Mouse (Mus musculus) regulatory T cell (primary cell): ENCODE measurements around the gene Slc46a1.

Experiments used
- in situ Hi-C: fragments of 300-600 bp; cut with MboI, MseI; formaldehyde crosslinking; loops from one replicate; pipeline ENCODE4 v1.15.1; 2025; ENCODE audit warnings: high pct_unique_total_duplicates

Gene Slc46a1

DNA sequence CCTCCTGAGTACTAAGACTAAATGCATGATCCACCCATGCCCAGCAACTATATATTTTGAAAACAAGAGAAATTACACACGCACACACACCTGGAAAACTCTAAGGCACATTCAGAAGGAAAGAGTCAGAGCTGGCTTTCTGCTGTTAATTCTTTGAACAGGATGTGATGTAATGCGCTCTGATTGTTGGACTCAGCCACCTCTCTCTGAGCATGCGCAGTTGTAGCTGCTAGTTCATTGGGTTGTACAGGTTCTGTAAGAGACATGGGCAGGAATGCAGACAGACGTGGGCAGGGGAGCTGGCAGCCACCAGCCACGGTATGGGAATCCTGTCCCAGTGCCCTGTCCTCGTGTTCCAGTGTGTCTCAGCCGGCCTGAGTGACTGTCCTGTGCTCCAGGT is 11.2 kb upstream of the Slc46a1 start:
- in situ Hi-C loops, result no loop called here

DNA sequence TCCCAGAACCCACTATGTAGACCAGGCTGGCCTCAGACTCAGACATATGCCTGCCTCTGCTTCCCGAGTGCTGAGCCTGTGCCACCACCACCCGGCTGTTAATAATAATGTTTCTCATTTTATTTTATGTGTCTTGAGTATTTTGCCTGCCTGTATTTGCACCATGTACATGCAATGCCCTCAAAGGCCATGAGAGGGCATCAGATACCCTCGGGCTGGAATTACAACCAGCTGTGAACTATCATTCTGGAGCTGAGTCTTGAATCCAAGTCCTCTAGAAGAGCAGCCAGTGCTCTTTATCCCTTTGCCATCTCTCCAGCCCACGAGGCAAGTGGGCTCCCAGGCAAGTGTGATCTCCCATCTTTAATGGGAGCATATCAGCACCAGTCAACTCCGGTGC is 10.2 kb upstream of the Slc46a1 start:
- in situ Hi-C loops, result no loop called here

DNA sequence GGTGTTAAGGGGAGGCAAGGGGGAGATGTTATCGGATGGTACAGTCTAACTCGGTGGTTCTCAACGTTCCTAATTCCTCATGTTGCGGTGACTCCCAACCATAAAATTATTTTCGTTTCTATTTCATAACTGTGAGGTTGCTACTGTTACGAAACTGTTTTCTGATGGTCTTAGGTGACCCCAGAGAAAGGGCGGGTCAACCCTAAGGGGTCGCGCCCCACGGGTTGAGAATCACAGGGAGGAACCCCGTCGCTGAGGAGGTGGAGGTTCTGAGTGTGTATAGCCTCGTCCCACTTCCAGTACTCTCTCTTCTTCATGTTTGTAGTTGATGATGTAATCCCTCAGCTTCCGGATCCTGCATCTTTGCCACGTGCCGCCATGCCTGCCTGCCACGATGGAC is 6.8 kb upstream of the Slc46a1 start:
- in situ Hi-C loops, result no loop called here

DNA sequence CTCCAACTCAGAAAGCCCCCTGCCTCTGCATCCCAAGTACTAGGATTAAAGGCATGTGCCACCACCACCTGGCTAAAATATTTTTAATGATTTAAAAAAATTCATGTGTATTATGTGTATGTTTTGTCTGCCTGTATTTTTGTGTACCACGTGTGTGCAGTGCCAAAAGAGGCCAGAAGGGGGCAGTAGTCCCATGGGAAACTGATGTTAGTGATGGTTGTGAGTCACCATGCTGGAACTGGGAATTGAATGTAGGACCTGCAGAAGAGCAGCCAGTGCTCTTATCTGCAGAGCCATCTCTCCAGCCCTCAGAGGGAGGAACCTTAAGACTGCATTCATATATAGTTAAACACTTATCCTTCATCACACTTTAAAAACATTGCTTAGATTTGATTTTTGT is 3.6 kb upstream of the Slc46a1 start:
- in situ Hi-C loops, result no loop called here

DNA sequence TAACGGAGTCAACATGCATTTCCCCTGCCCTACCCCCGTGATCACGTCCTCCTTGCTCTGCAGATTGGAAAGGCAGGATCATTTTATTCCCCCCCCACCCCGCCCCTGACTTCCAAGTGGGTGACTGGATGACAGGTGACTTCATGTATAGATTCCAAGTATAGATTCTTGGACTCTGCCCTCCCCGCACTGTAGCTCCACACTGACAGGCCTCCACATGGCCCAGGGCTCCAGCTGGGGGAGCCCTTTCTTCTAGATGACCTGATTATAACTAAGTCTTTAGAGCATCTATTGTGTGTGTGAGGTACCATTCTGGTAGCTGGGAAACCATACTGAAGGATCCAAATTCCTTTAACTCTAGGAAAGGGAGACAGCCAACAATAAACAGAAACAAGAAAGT is 2.8 kb upstream of the Slc46a1 start:
- in situ Hi-C loops, result no loop called here

DNA sequence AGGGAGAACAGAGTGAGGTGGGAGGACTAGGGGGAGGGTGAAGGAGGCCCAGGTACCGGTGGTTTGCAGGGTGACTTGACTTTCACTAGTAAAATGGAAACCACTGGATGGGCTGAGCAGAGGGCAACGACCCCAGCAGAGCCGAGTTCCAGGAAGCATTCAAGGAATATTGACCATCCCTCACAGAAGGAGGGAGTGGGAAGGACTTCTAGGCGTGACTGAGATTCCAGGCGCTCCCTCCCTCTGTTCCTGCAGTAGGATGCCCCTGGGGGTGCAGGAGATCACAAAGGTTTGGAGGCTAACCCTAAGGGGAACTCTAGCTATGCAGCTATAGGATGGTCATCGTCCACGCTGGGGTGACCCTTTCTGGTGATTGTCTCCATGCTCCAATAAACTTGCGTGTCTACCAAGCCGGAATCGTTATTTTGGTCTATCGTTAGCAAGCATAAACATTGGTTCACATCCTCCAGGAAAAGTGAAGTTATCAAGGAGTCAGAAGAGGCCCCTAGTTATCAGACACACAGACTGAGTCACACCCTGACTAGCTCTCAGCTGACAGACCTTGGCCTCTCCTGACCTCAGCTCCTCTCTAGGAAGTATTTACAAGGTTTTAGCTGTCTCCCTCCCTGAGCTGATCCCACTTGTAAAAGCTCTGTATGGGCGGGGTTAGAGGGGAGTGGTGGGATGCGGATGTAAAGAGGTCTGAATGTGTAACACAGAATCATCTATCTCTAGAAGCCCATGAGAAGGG is 2.0 kb upstream of the Slc46a1 start:
- in situ Hi-C loops, result no loop called here

DNA sequence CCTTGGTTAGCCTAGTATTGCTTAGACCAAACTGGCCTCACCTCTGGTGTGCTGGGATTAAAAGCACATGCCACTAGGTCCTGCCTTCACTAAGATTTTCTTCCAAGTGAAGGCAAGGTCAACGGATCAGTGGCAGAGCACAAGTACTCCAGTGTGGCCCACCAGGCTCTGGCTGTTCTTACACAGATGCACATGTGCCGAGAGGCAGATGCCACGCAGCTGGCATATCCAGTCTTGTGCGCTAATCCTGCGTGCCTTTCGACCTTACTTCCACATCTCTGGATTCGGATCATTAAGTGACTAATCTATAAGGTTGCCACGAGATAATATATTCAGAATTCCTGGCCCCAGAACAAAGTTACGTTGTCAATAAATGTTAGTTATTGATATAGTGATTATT is 381 bp upstream of the Slc46a1 start:
- in situ Hi-C loops, result no loop called here

DNA sequence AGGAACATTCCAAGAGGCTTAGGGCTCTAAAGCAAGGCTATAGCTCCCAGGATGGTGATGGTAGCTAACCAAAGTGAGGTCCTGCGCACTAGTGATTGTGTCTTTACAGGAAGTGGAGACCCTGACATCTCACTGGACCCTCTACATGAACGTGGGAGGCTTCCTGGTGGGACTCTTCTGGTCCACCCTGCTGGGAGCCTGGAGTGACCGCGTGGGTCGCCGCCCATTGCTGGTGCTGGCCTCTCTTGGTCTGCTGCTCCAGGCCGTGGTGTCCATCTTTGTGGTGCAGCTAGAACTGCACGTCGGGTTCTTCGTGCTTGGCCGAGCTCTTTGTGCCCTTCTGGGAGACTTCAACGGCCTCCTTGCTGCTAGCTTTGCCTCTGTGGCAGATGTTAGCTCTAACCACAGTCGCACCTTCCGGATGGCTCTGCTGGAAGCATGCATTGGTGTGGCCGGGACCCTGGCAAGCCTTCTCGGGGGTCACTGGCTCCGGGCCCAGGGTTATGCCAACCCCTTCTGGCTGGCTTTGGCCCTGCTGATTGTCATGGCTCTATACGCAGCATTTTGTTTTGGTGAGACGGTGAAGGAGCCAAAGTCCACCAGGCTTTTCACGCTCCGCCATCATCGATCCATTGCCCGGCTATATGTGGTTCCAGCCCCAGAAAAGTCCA is 880 bp downstream of the Slc46a1 start:
- in situ Hi-C loops, result no loop called here

DNA sequence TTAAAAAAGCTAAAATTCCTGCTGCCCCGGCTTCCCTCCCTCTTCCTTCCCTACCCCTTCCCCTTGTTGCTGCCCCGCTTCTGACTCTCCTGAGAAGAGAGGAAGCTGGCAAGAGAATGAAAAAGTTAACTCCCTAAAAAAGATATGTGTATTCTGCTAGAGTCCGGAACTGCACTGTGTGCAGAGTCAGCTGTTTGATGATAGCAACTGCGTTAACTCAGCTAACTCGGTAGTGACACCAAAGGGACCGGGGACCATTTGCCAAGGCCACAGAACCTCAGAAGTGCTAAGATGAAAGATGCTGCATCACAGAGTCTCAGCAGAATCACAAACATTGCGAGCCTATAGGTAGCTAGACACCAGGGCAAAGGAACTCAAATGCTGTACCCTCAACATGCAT is 2.0 kb downstream of the Slc46a1 start:
- in situ Hi-C loops, result no loop called here

DNA sequence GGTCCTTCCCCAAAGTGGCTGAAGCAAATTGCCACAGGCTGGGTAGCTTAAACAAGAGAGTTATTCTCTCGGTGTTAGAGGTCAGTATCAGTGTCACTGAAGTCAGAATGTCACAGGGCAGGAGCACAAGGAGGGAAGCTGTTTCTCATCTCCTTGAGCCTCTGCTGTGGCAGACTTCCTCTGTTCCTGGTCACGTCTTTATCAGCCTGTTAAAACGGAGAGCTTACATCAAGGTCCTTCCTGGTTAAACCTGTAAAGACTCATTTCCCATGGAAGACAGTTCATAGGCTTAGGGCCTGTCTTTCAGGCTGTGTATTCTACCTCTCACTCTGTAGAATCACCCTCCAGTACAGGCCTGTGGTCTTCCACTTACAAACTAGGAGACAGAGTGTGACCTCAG is 2.4 kb downstream of the Slc46a1 start:
- in situ Hi-C loops, result no loop called here

DNA sequence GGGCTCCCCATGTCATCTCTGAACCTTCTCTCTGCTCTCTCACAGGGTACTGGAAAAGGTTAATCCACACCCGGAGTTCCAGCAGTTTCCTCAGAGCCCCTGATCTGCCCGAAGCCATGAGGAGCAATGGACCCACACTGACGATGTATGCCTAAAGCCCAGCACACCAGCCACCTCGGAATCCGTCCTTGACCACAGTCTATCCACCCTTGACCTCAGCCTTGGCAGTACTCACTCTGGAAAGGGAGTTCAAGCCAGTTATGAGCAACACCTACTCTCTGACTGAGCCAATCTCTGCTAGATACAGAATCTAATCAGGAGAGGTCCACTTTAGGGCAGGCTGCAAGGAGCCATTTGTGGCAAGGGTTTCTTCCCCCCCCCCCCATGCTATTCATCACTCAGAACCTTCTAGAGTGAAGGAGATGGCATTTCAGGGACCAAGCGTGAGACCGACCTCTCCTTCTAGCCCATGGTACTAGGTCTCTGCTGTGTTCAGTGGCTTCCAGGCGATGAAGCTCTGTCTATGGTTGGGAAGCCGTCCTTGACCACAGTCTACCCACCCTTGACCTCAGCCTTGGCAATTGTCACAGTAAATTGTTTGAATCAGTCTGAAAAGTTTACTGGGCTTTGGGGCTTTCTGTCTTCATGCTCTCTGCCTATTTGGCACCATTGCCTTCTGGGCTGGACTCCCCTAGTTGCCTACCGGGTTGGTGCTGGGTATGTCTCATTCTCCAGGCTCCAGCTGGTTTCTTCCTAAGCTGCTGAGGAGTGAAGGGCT is 6.0 kb downstream of the Slc46a1 start:
- in situ Hi-C loops, result no loop called here

DNA sequence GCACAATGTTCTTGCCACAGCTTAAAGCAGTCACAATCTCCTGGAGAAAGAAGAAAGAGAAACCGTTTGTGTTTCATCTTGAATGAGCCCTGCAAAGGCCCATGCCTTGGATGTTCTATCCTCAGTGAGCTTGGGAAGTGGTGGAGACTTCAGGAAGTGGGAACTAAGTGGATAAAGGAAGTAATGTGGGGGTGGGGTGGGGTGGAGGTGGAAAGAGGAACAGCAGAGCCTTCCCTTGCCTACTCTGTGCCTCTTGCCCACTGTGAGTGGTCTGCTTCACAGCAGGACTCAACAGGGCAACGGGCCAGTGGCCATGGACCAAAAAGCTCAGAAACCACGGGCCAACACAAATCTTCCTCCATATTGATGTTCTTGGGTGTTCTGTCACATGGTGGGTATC is 9.8 kb downstream of the Slc46a1 start:
- in situ Hi-C loops, result no loop called here

DNA sequence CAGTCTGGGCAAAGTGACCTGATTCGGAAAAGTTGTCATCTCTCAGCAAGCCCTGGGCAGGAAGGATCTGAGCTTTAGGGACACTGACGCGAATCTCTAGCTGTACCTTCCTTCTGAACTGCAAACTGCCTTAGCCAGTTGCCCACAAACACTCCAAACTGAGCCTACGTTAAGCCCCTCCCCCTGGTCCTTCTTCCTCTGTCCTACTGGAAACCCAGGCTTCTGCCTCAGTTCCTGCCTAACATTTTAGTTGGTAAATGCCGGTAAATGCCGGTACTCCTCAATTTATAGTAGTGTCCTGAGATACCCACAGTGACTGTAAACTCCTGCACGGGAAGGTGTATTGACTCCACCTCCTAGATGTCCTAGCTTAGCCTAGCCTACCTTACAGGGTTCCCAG is 18.1 kb downstream of the Slc46a1 start:
- in situ Hi-C loops, result no loop called here

DNA sequence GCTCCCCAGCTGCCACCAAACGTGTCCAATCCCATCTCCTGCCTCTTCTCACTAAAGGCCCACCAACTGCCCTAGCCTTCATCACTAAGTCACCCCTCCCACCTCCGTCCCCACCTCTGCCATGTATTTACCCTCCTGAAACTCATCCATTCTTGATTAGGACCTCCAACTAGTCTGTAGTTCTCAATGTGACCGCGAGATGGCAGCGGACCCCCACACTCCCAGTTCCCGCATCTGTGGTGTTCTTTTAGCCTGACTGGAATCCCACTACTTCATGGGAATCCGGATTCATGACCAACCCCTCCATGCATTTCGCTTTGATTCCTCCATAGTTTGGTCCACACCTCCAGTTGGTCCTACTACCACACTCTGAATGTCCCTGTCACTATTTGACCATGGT is 22.7 kb downstream of the Slc46a1 start:
- in situ Hi-C loops, result no loop called here

DNA sequence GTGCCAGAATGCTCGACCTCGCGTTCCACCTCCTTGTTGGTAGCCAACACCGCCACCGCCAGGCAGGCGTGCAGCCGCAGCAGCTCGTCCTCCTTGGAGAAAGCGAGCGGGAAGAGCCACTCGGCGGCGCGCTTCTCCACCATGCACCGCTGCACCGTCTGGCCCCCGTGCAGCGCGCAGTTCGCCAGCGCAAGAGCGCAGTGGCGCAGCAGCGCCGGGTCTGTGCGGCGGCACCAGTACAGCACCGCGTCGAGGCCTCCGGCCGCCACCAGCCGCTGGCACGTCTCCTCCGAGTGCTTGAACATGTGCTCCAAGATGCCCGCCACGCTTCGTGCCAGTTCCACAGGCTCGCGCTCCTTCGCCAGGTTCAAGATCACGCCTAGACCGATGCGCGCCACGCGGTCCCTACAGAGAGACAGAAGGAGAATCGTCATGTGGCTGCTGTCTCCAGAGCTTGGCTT is 25.3 kb downstream of the Slc46a1 start:
- in situ Hi-C loops, result no loop called here

DNA sequence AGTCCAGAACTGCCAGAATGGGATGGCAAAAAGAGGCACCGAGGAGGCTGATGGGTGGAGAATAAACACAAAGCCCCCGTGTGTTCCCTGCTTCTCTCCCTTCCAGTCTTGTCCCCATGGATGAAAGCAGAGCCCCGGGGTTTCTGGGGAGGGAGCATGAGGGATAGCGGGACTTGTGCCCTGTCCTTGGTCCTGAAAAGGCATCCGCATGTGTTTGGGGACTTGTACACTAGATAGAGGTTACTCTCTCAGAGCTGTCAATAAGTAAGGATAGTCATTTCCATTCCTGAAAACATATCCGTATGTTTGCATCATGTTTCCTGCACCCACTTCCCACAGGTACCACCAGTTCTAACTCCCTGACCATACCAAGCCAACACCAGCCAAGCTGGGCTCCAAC is 30.4 kb downstream of the Slc46a1 start:
- in situ Hi-C loops, result no loop called here

DNA sequence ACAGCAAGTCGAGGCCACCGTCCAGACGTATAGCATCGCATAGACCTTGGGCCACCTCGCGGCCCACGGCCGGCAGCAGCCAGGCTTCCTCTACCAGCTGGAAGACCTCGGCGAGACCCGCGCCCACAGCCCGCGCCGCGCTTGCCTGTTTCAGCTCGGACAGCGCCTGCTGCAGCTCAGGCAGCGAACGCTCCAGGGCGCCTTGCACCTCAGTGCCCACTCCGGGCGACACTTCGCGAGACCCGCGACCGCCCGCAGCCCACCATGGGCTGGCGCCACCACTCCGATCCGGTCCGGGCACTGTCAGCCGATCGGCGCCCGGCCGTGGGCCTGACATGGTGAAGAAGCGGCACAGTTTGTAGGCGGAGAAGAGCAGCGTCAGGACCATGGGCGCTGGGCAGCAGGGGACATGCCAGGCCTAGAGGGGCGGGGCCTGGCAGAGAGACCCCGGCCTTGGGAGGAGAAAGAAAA is 31.6 kb downstream of the Slc46a1 start:
- in situ Hi-C loops, result no loop called here

DNA sequence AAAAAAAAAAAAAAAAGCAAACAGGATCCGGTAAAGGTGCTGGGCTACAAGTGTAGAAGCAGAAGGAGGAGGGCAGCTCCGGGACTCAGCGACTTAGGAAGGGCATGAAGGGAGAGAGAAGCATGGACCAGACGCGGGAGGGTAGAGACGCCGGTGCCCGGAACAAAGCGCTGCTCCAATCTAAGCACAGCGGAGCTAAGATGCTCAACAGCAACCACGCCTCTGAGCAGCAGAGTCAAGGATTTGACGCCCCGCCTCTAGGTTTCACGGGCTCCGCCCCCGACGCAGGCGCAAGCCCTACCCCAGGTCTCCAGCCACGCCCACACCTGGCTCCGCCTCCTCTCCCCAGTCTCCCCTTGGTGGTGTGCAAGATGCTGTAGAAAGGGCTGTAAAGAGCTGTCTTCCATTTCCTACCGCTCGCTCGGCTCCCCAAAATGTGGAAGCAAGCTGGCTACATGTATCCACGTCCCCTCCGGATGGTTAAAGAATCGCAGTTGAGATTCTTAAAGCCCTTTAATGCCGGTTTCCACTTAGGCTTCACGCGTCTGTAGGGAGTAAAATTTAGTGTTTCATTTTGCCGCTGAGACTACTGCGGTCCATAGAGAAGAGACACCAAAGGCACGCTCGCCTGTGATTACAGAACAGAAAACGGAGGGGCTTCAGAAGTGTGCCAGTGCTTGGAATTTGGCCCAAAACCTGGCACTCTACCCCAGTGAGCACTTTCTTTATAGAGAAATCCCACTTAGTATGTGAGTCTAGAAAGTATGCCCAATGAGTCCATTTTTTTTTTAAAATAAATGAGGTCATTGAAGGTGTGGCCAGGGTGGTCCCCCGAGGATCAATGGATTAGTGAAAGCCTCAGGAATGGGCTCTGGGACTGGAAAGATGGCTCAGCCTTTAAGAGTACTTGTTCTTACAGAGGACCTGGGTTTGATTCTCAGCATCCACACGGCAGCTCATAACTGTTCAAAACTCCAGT is 32.3 kb downstream of the Slc46a1 start, which contains the start of gene Sarm1:
Sarm1 (minus strand) TSS at position 211 of the 979 bp plus-strand sequence.
- in situ Hi-C loops, result no loop called here

DNA sequence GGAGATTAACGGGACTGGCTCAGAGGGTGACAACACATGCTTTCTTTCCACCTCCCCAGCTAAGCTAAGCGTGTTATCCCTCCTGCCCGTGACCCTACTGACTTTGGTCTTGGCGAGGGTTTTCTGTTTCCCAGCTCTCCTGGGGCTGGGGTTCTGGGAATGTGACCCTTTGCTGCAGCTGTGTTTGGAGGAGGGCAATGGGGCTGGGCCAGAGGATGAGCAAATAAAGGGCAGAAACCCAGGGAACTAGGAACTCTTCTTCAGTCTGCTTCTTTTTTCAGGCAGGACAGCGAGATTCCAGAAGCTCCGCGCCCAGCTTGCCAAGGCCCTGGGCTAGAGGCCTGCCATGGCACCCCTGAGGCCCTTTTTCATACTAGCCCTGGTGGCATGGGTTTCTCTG is 33.5 kb downstream of the Slc46a1 start, which contains the start of gene Vtn:
Vtn (plus strand) TSS at position 88 of the 400 bp plus-strand sequence.
- in situ Hi-C loops, result no loop called here

DNA sequence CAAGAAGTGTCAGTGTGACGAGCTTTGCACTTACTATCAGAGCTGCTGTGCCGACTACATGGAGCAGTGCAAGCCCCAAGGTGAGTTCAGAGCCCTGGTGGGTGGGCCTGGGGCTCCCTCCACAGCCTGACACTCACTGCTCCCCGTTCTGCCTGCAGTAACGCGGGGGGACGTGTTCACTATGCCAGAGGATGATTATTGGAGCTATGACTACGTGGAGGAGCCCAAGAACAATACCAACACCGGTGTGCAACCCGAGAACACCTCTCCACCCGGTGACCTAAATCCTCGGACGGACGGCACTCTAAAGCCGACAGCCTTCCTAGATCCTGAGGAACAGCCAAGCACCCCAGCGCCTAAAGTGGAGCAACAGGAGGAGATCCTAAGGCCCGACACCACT is 34.0 kb downstream of the Slc46a1 start:
- in situ Hi-C loops, result no loop called here

DNA sequence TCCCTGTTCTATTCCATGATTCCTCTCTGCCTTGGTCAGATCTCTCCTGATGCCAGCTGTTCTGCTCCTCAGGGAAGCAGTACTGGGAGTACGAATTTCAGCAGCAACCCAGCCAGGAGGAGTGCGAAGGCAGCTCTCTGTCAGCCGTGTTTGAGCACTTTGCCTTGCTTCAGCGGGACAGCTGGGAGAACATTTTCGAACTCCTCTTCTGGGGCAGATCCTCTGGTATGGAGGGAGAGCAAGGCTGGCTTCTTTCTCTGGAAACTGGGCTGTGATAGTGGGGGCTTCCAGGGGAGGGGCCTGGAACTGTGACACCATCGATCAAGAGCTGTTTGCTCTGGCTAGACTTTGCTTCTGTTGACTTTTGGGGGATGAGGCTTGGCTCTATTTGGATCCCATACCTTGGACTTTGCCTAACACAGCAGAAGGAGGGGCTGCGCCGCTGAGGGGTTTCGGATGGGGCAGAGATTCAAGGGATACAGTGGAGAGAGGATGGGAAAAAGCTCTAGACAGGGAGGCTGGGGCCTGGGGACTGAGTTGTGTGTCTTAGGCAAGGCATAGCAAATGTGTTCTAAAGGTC is 35.2 kb downstream of the Slc46a1 start:
- in situ Hi-C loops, result no loop called here
